Mouse (Mus musculus) CH12.LX (cell line): ENCODE measurements around the gene Ankrd10. TPM values are rescaled to one million over a fixed set of nuclear protein-coding genes. Genes with fewer than 3 reads are reported as not detected.

Experiments used
- DNase-seq: peaks from one replicate; pipeline ENCODE4 v3.0.0-alpha.2; 2013; ENCODE audit errors: extremely low read depth
- H3K27ac ChIP-seq: 2 replicates; pipeline ENCODE4 v1.5.1; 2012; ENCODE audit warnings: low read depth, mild to moderate bottlenecking, control low read depth, moderate library complexity; ENCODE audit not compliant: insufficient read depth
- H3K27me3 ChIP-seq: replicated peaks from 2 replicates; pipeline ENCODE3; 2012; ENCODE audit warnings: inconsistent platforms
- H3K36me3 ChIP-seq, 2 experiments: replicated peaks in 1 of 2; 2 replicates each; pipeline versions ENCODE3 to v1.6.1; 2012; ENCODE audit warnings: inconsistent platforms in 1 of 2, low read length in 1 of 2, mild to moderate bottlenecking in 1 of 2, mixed read lengths in 1 of 2, moderate library complexity in 1 of 2; ENCODE audit not compliant: control insufficient read depth in 1 of 2, insufficient read depth in 1 of 2
- H3K4me1 ChIP-seq, 2 experiments: 2 replicates each; pipeline ENCODE4 v1.6.1; 2012; ENCODE audit warnings: inconsistent platforms in 1 of 2, moderate library complexity in 1 of 2; ENCODE audit not compliant: insufficient read depth in 2 of 2, control insufficient read depth in 1 of 2
- H3K4me2 ChIP-seq: 2 replicates; pipeline ENCODE4 v1.6.1; 2012; ENCODE audit warnings: low read depth, mild to moderate bottlenecking, control low read depth; ENCODE audit not compliant: poor library complexity, insufficient read depth, severe bottlenecking
- H3K4me3 ChIP-seq, 3 experiments: fragments of 150-350 bp in 1 of 3; sonication (generic) in 1 of 3; replicated peaks in 1 of 3; 2 replicates each; pipeline versions ENCODE3 to v1.5.1; 2011 to 2012; ENCODE audit warnings: low read depth in 2 of 3, low read length in 2 of 3, mild to moderate bottlenecking in 2 of 3, moderate library complexity in 2 of 3, control low read depth in 1 of 3, improper control_type of control experiment in 1 of 3, inconsistent platforms in 1 of 3, mixed read lengths in 1 of 3; ENCODE audit not compliant: poor library complexity in 1 of 3
- H3K79me2 ChIP-seq: replicated peaks from 2 replicates; pipeline ENCODE4 v1.6.1; 2012; ENCODE audit warnings: mild to moderate bottlenecking, moderate library complexity; ENCODE audit not compliant: control insufficient read depth, poor library complexity, insufficient read depth, severe bottlenecking; ENCODE audit errors: extremely low read depth
- H3K9ac ChIP-seq: 2 replicates; pipeline ENCODE4 v1.6.1; 2012; ENCODE audit warnings: low read depth, mild to moderate bottlenecking, control low read depth, moderate library complexity; ENCODE audit not compliant: insufficient read depth
- H3K9me3 ChIP-seq: replicated peaks from 2 replicates; pipeline ENCODE3; 2012; ENCODE audit warnings: low read length, inconsistent platforms, mixed read lengths
- CHD1 ChIP-seq: IDR thresholded peaks from 2 replicates; pipeline ENCODE4 v1.6.1; 2012; ENCODE audit warnings: low read depth, low read length, improper control_type of control experiment, inconsistent platforms
- E2F4 ChIP-seq: IDR thresholded peaks from 2 replicates; pipeline ENCODE4 v1.6.1; 2011; ENCODE audit warnings: low read depth, low read length, improper control_type of control experiment; ENCODE audit not compliant: insufficient replicate concordance
- ELF1 ChIP-seq: IDR thresholded peaks from 2 replicates; pipeline ENCODE4 v1.6.1; 2014; ENCODE audit warnings: low read depth, mild to moderate bottlenecking, inconsistent platforms, low read length, improper control_type of control experiment
- ETS1 ChIP-seq: conservative IDR thresholded peaks from 2 replicates; pipeline ENCODE4 v1.6.1; 2012; ENCODE audit warnings: low read depth, mild to moderate bottlenecking, inconsistent platforms, low read length, improper control_type of control experiment, moderate library complexity
- GABPA ChIP-seq: IDR thresholded peaks from 2 replicates; pipeline ENCODE4 v1.6.1; 2012; ENCODE audit warnings: low read depth, low read length, improper control_type of control experiment, inconsistent platforms; ENCODE audit not compliant: insufficient replicate concordance
- JUND ChIP-seq: conservative IDR thresholded peaks from 2 replicates; pipeline ENCODE4 v1.6.1; 2011; ENCODE audit warnings: low read depth, low read length, improper control_type of control experiment
- KAT2A ChIP-seq: IDR thresholded peaks from 2 replicates; pipeline ENCODE4 v1.6.1; 2012; ENCODE audit warnings: low read length, improper control_type of control experiment, inconsistent platforms; ENCODE audit not compliant: insufficient replicate concordance
- MAZ ChIP-seq: IDR thresholded peaks from 2 replicates; pipeline ENCODE4 v1.6.1; 2012; ENCODE audit warnings: low read depth, mild to moderate bottlenecking, inconsistent platforms, low read length, improper control_type of control experiment, moderate library complexity
- MEF2A ChIP-seq: IDR thresholded peaks from 2 replicates; pipeline ENCODE4 v1.6.1; 2014; ENCODE audit warnings: low read depth, mild to moderate bottlenecking, inconsistent platforms, low read length, improper control_type of control experiment, borderline replicate concordance
- NELFE ChIP-seq: IDR thresholded peaks from 2 replicates; pipeline ENCODE4 v1.6.1; 2011; ENCODE audit warnings: low read depth, low read length, improper control_type of control experiment
- POLR2AphosphoS2 ChIP-seq: IDR thresholded peaks from 2 replicates; pipeline ENCODE4 v1.6.1; 2011; ENCODE audit warnings: low read depth, low read length, improper control_type of control experiment
- RAD21 ChIP-seq: IDR thresholded peaks from 2 replicates; pipeline ENCODE4 v1.6.1; 2011; ENCODE audit warnings: low read depth, mild to moderate bottlenecking, low read length, improper control_type of control experiment, moderate library complexity
- RCOR1 ChIP-seq: conservative IDR thresholded peaks from 2 replicates; pipeline ENCODE4 v1.6.1; 2012; ENCODE audit warnings: low read depth, mild to moderate bottlenecking, inconsistent platforms, low read length, improper control_type of control experiment
- SIN3A ChIP-seq: IDR thresholded peaks from 2 replicates; pipeline ENCODE4 v1.6.1; 2012; ENCODE audit warnings: low read length, improper control_type of control experiment, inconsistent platforms
- SMC3 ChIP-seq: IDR thresholded peaks from 2 replicates; pipeline ENCODE4 v1.6.1; 2011; ENCODE audit warnings: low read depth, low read length, improper control_type of control experiment
- TBP ChIP-seq: conservative IDR thresholded peaks from 2 replicates; pipeline ENCODE4 v1.6.1; 2011; ENCODE audit warnings: low read depth, low read length, improper control_type of control experiment
- UBTF ChIP-seq: IDR thresholded peaks from 2 replicates; pipeline ENCODE4 v1.6.1; 2012; ENCODE audit warnings: low read depth, mild to moderate bottlenecking, inconsistent platforms, low read length, improper control_type of control experiment, moderate library complexity
- ZKSCAN1 ChIP-seq: IDR thresholded peaks from 2 replicates; pipeline ENCODE4 v1.6.1; 2012; ENCODE audit warnings: low read depth, inconsistent platforms, low read length, improper control_type of control experiment, borderline replicate concordance
- dilution Hi-C: fragments of 300-500 bp; cut with MboI; formaldehyde crosslinking; loops from 2 replicates; pipeline ENCODE4 v1.14.3; 2020; ENCODE audit warnings: low sequenced_read_pairs; ENCODE audit not compliant: extremely low pct_unique_long_range_greater_than_20kb, extremely low pct_ligation_motif_present
- in situ Hi-C: fragments of 300-500 bp; cut with MboI; formaldehyde crosslinking; loops from 3 replicates; pipeline ENCODE4 v1.14.3; 2019; ENCODE audit warnings: low sequenced_read_pairs, low pct_ligation_motif_present, low pct_unique_long_range_greater_than_20kb, mixed read lengths
- polyA plus RNA-seq: library from polyadenylated mRNA; unstranded; fragments of >175 nt; gene quantifications from 2 replicates; pipeline ENCODE4 v1.2.1, GENCODE M21; 2012; ENCODE audit warnings: low read depth; ENCODE audit not compliant: insufficient read length
- total RNA-seq, 2 experiments: library from RNA; depleted of rRNA; stranded (reverse); fragments of 300-350 nt in 1 of 2; fragments of >200 nt in 1 of 2; gene quantifications; 2 replicates each; pipeline ENCODE4 v1.2.3; 2012 to 2014

The Ankrd10 gene
- total and polyA plus RNA-seq, 3 experiments, result 36.9 to 46.9 (median 39.0) TPM

GRCm38 (mm10) chr8:11575604-11576384 lies 59.8 kb downstream of the Ankrd10 start:
- no peak overlapping the region for H3K27ac ChIP-seq
- no peak overlapping the region for H3K4me3 ChIP-seq
- H3K27me3 ChIP-seq, result no peaks in the 10 kb centered on the region
- no peak overlapping the region for H3K9ac ChIP-seq
- H3K36me3 ChIP-seq, result no peaks in the 10 kb centered on the region
- peaks cover 19 to 43% of the 10 kb centered on the region in 2 experiments for H3K4me1 ChIP-seq
- dilution Hi-C loops (no loop called here), in situ Hi-C loops (no loop called here)
- no peak overlapping the region for H3K4me2 ChIP-seq
- H3K79me2 ChIP-seq, result no peaks in the 10 kb centered on the region
- no peak for DNase-seq
- peaks cover under 1% of the 10 kb centered on the region for H3K9me3 ChIP-seq
- TF ChIP-seq POLR2AphosphoS2 (no peak), CHD1 (no peak), SMC3 (no peak), RAD21 (no peak), KAT2A (no peak), MEF2A (no peak), E2F4 (no peak), GABPA (no peak), JUND (no peak), ZKSCAN1 (no peak), MAZ (no peak), TBP (no peak), RCOR1 (no peak), SIN3A (no peak), ELF1 (no peak), UBTF (no peak), NELFE (no peak), ETS1 (no peak)
- TF ChIP-seq, all 38 proteins: peak for 0
